Mouse (Mus musculus) hindbrain, embryonic 16.5 days (tissue): ENCODE data around the gene Eras. TPM values are rescaled to one million over a fixed set of nuclear protein-coding genes. Genes with fewer than 3 reads are reported as not detected.

Source experiments
- ATAC-seq: fragments of 200-750 bp; cut with Nextera tagmentation; 2 replicates; pipeline ENCODE4 v1.8.0; 2017; ENCODE audit warnings: moderate TSS enrichment, moderate library complexity
- H3K27ac ChIP-seq: fragments of 300-500 bp; sonication (generic); 2 replicates; pipeline ENCODE4 v1.5.1; 2014; ENCODE audit warnings: low read depth, mild to moderate bottlenecking, control low read depth, low read length, moderate library complexity
- H3K27me3 ChIP-seq: fragments of 300-500 bp; sonication (generic); replicated peaks from 2 replicates; pipeline ENCODE4 v1.6.1; 2014; ENCODE audit warnings: low read length; ENCODE audit not compliant: control insufficient read depth, insufficient read depth
- H3K36me3 ChIP-seq: fragments of 300-500 bp; sonication (generic); 2 replicates; pipeline ENCODE4 v1.6.1; 2014; ENCODE audit warnings: mild to moderate bottlenecking, low read length, moderate library complexity, mixed read lengths; ENCODE audit not compliant: control insufficient read depth, insufficient read depth
- H3K4me1 ChIP-seq: fragments of 300-500 bp; sonication (generic); 2 replicates; pipeline ENCODE4 v1.6.1; 2014; ENCODE audit warnings: low read depth, low read length; ENCODE audit not compliant: control insufficient read depth, insufficient read depth
- H3K4me2 ChIP-seq: fragments of 300-500 bp; sonication (generic); 2 replicates; pipeline ENCODE4 v1.6.1; 2014; ENCODE audit warnings: mild to moderate bottlenecking, low read length, control low read depth, moderate library complexity
- H3K4me3 ChIP-seq: fragments of 300-500 bp; sonication (generic); 2 replicates; pipeline ENCODE4 v1.5.1; 2014; ENCODE audit warnings: mild to moderate bottlenecking, low read length, control low read depth, moderate library complexity
- H3K9ac ChIP-seq: fragments of 300-500 bp; sonication (generic); 2 replicates; pipeline ENCODE4 v1.6.1; 2014; ENCODE audit warnings: low read depth, mild to moderate bottlenecking, control low read depth, low read length, moderate library complexity
- H3K9me3 ChIP-seq: fragments of 300-500 bp; sonication (generic); 2 replicates; pipeline ENCODE4 v1.6.1; 2014; ENCODE audit warnings: mild to moderate bottlenecking, low read length, moderate library complexity; ENCODE audit not compliant: control insufficient read depth
- WGBS: fragments of 180-500 bp; shearing (Covaris S2); extraction: QIAGEN DNeasy Blood & Tissue Kit; methylation state at CpG from one replicate; pipeline ENCODE4 v1.1.7; 2014; 5-methylcytosine and 5-hydroxymethylcytosine counted together
- polyA plus RNA-seq: library from polyadenylated mRNA; unstranded; fragments of >200 nt; fragmentation: Nextera tagmentation; extraction: Ambion mirVana; gene quantifications from 2 replicates; pipeline ENCODE4 v1.2.1, GENCODE M21; 2015

Gene Eras
- polyA plus RNA-seq, 1 experiment from 2014 or later: not detected

GRCm38 (mm10) chrX:7898211-7898610, 30.2 kb downstream of the Eras start:
- Histone ChIP-seq H3K36me3 (peaks cover 3% of the 10 kb centered on the region), H3K4me2 (peak overlapping the region; percentile 56), H3K9me3 (no peaks in the 10 kb centered on the region), H3K9ac (peak overlapping the region; percentile 67), H3K4me3 (peak overlapping the region; percentile 48), H3K4me1 (peaks cover 6% of the 10 kb centered on the region), H3K27me3 (no peaks in the 10 kb centered on the region), H3K27ac (peak overlapping the region; percentile 89)
- WGBS: 32% methylated on average over 13 of the region's 13 CpGs
- ATAC-seq: no peak

DNA sequence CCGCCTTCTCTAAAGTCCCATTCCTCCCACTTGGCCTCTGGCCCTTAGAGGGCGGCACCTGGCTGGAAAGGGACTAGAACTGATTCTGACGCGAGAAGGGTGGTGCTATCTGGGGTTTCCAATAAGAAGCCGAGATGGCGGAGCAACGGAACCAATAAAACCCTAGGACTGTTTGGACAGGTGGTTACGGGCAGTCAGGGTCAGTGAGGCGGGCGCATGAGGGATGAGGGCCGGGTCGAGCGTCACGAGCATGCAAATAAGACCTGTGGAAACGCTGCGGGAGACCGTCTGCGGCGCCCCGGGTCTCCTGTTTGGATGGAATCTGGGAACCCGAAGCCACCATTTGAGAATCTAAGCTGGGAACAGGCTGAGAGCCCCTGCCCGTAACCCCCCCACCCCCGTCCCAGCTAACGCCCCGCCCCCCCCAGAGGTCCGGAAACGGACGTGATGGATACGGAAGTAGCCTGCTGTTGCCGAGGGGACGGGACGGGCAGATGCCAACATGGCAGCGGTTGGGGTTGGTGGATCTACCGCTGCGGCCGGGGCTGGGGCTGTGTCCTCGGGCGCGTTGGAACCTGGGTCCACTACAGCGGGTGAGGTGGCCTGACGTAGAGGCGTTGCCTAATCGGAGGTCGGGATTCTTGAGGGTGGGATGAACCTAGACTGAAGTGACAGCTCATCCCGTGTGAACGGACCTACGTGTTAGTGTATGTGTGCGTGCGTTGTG, 44.4 kb downstream of the Eras start, which contains the start of gene Slc35a2:
Gene Slc35a2, plus strand, starts transcription at position 188 of the 727 bp plus-strand sequence.
- no peaks in the 10 kb centered on the region for H3K27me3 ChIP-seq
- H3K4me2 ChIP-seq: peak within 1 kb of the TSS; percentile 57
- 16% methylated on average over 39 of the region's 49 CpGs for WGBS
- H3K27ac ChIP-seq: peak within 1 kb of the TSS; percentile 81
- no peaks in the 10 kb centered on the region for H3K36me3 ChIP-seq
- peaks cover 2% of the 10 kb centered on the region for H3K4me1 ChIP-seq
- H3K9ac ChIP-seq: peak within 1 kb of the TSS; percentile 52
- H3K9me3 ChIP-seq: no peaks in the 10 kb centered on the region
- ATAC-seq: peak; percentile 92
- H3K4me3 ChIP-seq: peak within 1 kb of the TSS; percentile 49

DNA sequence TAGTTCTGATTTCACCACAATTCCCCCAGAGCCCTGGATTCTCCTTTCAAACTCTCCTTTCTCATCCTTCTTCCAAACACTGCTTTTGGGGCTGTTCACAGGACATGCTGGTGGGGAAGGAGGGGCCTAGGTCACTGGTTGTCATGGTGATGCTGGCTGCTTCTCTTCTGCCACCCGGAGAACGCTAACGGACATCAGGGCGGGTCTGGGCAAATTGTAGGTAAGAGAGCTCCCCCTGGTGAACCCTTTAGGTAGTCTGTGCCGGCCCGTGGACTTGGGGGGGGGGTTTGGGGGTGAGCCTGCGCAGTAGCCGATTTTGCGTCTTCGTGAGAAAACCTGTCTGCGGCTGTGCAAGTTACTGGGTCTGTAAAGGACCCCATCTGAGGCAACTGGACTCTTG, 48.6 kb downstream of the Eras start:
- no peak overlapping the region for H3K9ac ChIP-seq
- WGBS: 10% methylated on average over 11 of the region's 11 CpGs

GRCm38 (mm10) chrX:7878495-7878894, 49.9 kb downstream of the Eras start:
- H3K27me3 ChIP-seq: no peaks in the 10 kb centered on the region
- no peaks in the 10 kb centered on the region for H3K9me3 ChIP-seq
- no peaks in the 10 kb centered on the region for H3K36me3 ChIP-seq
- peak; percentile 41 for ATAC-seq
- H3K4me2 ChIP-seq: peak overlapping the region; percentile 72
- peaks cover 2% of the 10 kb centered on the region for H3K4me1 ChIP-seq
- peak overlapping the region; percentile 56 for H3K4me3 ChIP-seq
- 30% methylated on average over 21 of the region's 21 CpGs for WGBS
- peak overlapping the region; percentile 67 for H3K9ac ChIP-seq
- H3K27ac ChIP-seq: peak overlapping the region; percentile 71

More for the DNA sequence above, 48.6 kb downstream of the Eras start:
- Histone ChIP-seq H3K9me3 (no peaks in the 10 kb centered on the region), H3K4me2 (peak overlapping the region; percentile 72), H3K27me3 (no peaks in the 10 kb centered on the region), H3K36me3 (no peaks in the 10 kb centered on the region), H3K4me3 (peak overlapping the region; percentile 56), H3K27ac (no peak overlapping the region), H3K4me1 (peaks cover 2% of the 10 kb centered on the region)
- ATAC-seq: peak; percentile 59

DNA sequence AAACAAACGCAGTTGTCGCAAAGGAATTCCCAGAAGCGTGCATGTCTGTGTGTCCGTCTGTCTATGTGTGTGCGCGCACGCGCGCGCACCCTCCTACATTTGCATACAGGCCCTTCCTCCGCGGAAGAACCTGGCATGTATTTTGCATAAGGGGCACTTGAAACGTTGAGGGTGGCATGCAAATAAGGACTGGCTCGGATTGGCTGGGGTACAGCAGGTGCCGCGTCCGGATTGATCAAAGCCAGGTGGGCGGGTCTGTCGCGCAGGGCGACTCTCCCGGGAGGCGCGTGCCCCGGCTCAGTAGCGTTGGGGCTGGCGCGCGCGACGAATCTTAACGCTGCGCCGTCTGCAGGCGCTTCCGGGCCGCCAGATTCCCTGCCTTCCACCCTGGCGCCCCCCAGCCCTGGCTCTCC, 50.4 kb downstream of the Eras start, which contains the start of gene Pim2:
Gene Pim2, plus strand, starts transcription at position 256 of the 413 bp plus-strand sequence.
- no peaks in the 10 kb centered on the region for H3K9me3 ChIP-seq
- peak within 1 kb of the TSS; percentile 56 for H3K4me3 ChIP-seq
- H3K4me2 ChIP-seq: peak within 1 kb of the TSS; percentile 72
- peaks cover 2% of the 10 kb centered on the region for H3K4me1 ChIP-seq
- peak within 1 kb of the TSS; percentile 67 for H3K9ac ChIP-seq
- H3K27ac ChIP-seq: peak within 1 kb of the TSS; percentile 71
- no peaks in the 10 kb centered on the region for H3K27me3 ChIP-seq
- WGBS: 14% methylated on average over 38 of the region's 38 CpGs
- H3K36me3 ChIP-seq: no peaks in the 10 kb centered on the region
- ATAC-seq: peak; percentile 91

Other genes with a start within 250 kb of the Eras start
- 0.25 and 0.45 TPM in 2 replicates for gene Magix, start 247.4 kb downstream of the Eras start, polyA plus RNA-seq
- gene Gpkow, start 231.5 kb downstream of the Eras start, polyA plus RNA-seq: 45.7 and 51.2 TPM in 2 replicates
- 31.6 and 36.3 TPM in 2 replicates for gene Wdr45, start 214.3 kb downstream of the Eras start, polyA plus RNA-seq
- not detected in 2 replicates for gene Gm45208, start 206.4 kb downstream of the Eras start, polyA plus RNA-seq
- 143 and 144 TPM in 2 replicates for gene Praf2, start 200.2 kb downstream of the Eras start, polyA plus RNA-seq
- gene Ccdc120, start 177.7 kb downstream of the Eras start, polyA plus RNA-seq: 52.8 and 55.8 TPM in 2 replicates
- gene Tfe3, start 166.0 kb downstream of the Eras start, polyA plus RNA-seq: 20.4 and 25.3 TPM in 2 replicates
- gene Gripap1, start 138.8 kb downstream of the Eras start, polyA plus RNA-seq: 61.5 and 71.9 TPM in 2 replicates
- gene Kcnd1, start 106.3 kb downstream of the Eras start, polyA plus RNA-seq: 5.3 and 6.4 TPM in 2 replicates
- 34.2 and 41.2 TPM in 2 replicates for gene Otud5, start 87.2 kb downstream of the Eras start, polyA plus RNA-seq
- 25.7 and 27.0 TPM in 2 replicates for gene Pim2, start 50.3 kb downstream of the Eras start, polyA plus RNA-seq
- 50.7 and 50.9 TPM in 2 replicates for gene Slc35a2, start 44.6 kb downstream of the Eras start, polyA plus RNA-seq
- gene Pqbp1, start 29.3 kb downstream of the Eras start, polyA plus RNA-seq: 204 and 212 TPM in 2 replicates
- gene Timm17b, start 29.2 kb downstream of the Eras start, polyA plus RNA-seq: 161 and 163 TPM in 2 replicates
- not detected in 2 replicates for gene Gm10491, start 20.8 kb downstream of the Eras start, polyA plus RNA-seq
- not detected in 2 replicates for gene Gm10490, start 19.1 kb downstream of the Eras start, polyA plus RNA-seq
- gene Pcsk1n, start 8.8 kb downstream of the Eras start, polyA plus RNA-seq: 303 and 325 TPM in 2 replicates
- gene Hdac6, start 19.3 kb upstream of the Eras start, polyA plus RNA-seq: 70.2 and 75.9 TPM in 2 replicates
- gene Gata1, start 49.5 kb upstream of the Eras start, polyA plus RNA-seq: 0.08 and 0.26 TPM in 2 replicates
- gene Glod5, start 89.9 kb upstream of the Eras start, polyA plus RNA-seq: 0.25 and 0.49 TPM in 2 replicates
- 34.2 and 41.4 TPM in 2 replicates for gene Suv39h1, start 146.2 kb upstream of the Eras start, polyA plus RNA-seq
- gene Was, start 161.9 kb upstream of the Eras start, polyA plus RNA-seq: 0.28 and 0.29 TPM in 2 replicates
- 65.0 and 65.9 TPM in 2 replicates for gene Wdr13, start 204.3 kb upstream of the Eras start, polyA plus RNA-seq
- gene Rbm3, start 217.3 kb upstream of the Eras start, polyA plus RNA-seq: 269 and 303 TPM in 2 replicates
- 23.2 and 23.3 TPM in 2 replicates for gene Tbc1d25, start 247.6 kb upstream of the Eras start, polyA plus RNA-seq